Mouse (Mus musculus): Measurements from ENCODE around the gene Gm6217. TPM values are rescaled to one million over a fixed set of nuclear protein-coding genes. Genes with fewer than 3 reads are reported as not detected.

Gene Gm6217
- polyA plus RNA-seq, 1 experiment from 2014 or later: not detected

Other genes starting within 250 kb of the Gm6217 start
- 255 and 259 TPM in 2 replicates for gene Mff, start 206.5 kb downstream of the Gm6217 start, polyA plus RNA-seq (2015; fragmentation: Nextera tagmentation; extraction: Ambion mirVana)
- gene Tm4sf20, start 162.9 kb downstream of the Gm6217 start, polyA plus RNA-seq (2015; fragmentation: Nextera tagmentation; extraction: Ambion mirVana): 0.17 and 0.47 TPM in 2 replicates
- not detected in 2 replicates for gene Gm47791, start 160.2 kb downstream of the Gm6217 start, polyA plus RNA-seq (2015; fragmentation: Nextera tagmentation; extraction: Ambion mirVana)
- gene Agfg1, start 91.9 kb downstream of the Gm6217 start, polyA plus RNA-seq (2015; fragmentation: Nextera tagmentation; extraction: Ambion mirVana): 45.2 and 50.4 TPM in 2 replicates
- 0.27 and 0.35 TPM in 2 replicates for gene A030005L19Rik, start 18.1 kb downstream of the Gm6217 start, polyA plus RNA-seq (2015; fragmentation: Nextera tagmentation; extraction: Ambion mirVana)
- gene A030014E15Rik, start 6.5 kb downstream of the Gm6217 start, polyA plus RNA-seq (2015; fragmentation: Nextera tagmentation; extraction: Ambion mirVana): not detected in 2 replicates
- gene A030003K21Rik, start 12.0 kb upstream of the Gm6217 start, polyA plus RNA-seq (2015; fragmentation: Nextera tagmentation; extraction: Ambion mirVana): not detected in 2 replicates
- gene Gm7544, start 24.6 kb upstream of the Gm6217 start, polyA plus RNA-seq (2015; fragmentation: Nextera tagmentation; extraction: Ambion mirVana): not detected in 2 replicates
- not detected in 2 replicates for gene Gm47955, start 28.9 kb upstream of the Gm6217 start, polyA plus RNA-seq (2015; fragmentation: Nextera tagmentation; extraction: Ambion mirVana)
- gene Gm47959, start 69.1 kb upstream of the Gm6217 start, polyA plus RNA-seq (2015; fragmentation: Nextera tagmentation; extraction: Ambion mirVana): not detected in 2 replicates
- gene Slc19a3, start 107.0 kb upstream of the Gm6217 start, polyA plus RNA-seq (2015; fragmentation: Nextera tagmentation; extraction: Ambion mirVana): 0.09 and 0.15 TPM in 2 replicates
- gene Krtap28-10, start 111.1 kb upstream of the Gm6217 start, polyA plus RNA-seq (2015; fragmentation: Nextera tagmentation; extraction: Ambion mirVana): not detected in 2 replicates
- gene Gm47969, start 113.5 kb upstream of the Gm6217 start, polyA plus RNA-seq (2015; fragmentation: Nextera tagmentation; extraction: Ambion mirVana): not detected in 2 replicates
- not detected in 2 replicates for gene A030005K14Rik, start 128.0 kb upstream of the Gm6217 start, polyA plus RNA-seq (2015; fragmentation: Nextera tagmentation; extraction: Ambion mirVana)
- not detected in 2 replicates for gene Krtap28-13, start 129.5 kb upstream of the Gm6217 start, polyA plus RNA-seq (2015; fragmentation: Nextera tagmentation; extraction: Ambion mirVana)
- 5.7 and 7.6 TPM in 2 replicates for gene Ccl20, start 185.4 kb upstream of the Gm6217 start, polyA plus RNA-seq (2015; fragmentation: Nextera tagmentation; extraction: Ambion mirVana)
- 0.08 TPM in 1 of 2 replicates, not detected in the other for gene Daw1, start 228.4 kb upstream of the Gm6217 start, polyA plus RNA-seq (2015; fragmentation: Nextera tagmentation; extraction: Ambion mirVana)